Mouse (Mus musculus) stomach, embryonic 14.5 days (tissue): ENCODE measurements around the gene Vgll1. TPM values are rescaled to one million over a fixed set of nuclear protein-coding genes. Genes with fewer than 3 reads are reported as not detected.
A peak's percentile ranks its signal among the peaks of the same experiment; 100 is the strongest.

Source experiments
- ATAC-seq: fragments of 200-750 bp; cut with Nextera tagmentation; 2 replicates; pipeline ENCODE4 v1.8.0; 2017; ENCODE audit warnings: low read depth, moderate TSS enrichment; ENCODE audit not compliant: insufficient number of reproducible peaks, insufficient read depth, low FRiP score
- H3K27ac ChIP-seq: fragments of 300-500 bp; sonication (generic); 2 replicates; pipeline ENCODE4 v1.5.1; 2014; ENCODE audit warnings: mild to moderate bottlenecking, low read length, moderate library complexity, mixed read lengths
- H3K27me3 ChIP-seq: fragments of 300-500 bp; sonication (generic); 2 replicates; pipeline ENCODE4 v1.6.1; 2014; ENCODE audit warnings: low read length, control low read depth, mixed read lengths; ENCODE audit not compliant: control insufficient read depth, insufficient read depth
- H3K36me3 ChIP-seq: fragments of 300-500 bp; sonication (generic); 2 replicates; pipeline ENCODE4 v1.6.1; 2014; ENCODE audit warnings: mild to moderate bottlenecking, control low read depth, low read length, moderate library complexity, mixed read lengths; ENCODE audit not compliant: control insufficient read depth, insufficient read depth
- H3K4me1 ChIP-seq: fragments of 300-500 bp; sonication (generic); 2 replicates; pipeline ENCODE4 v1.6.1; 2014; ENCODE audit warnings: low read length, control low read depth, mixed read lengths; ENCODE audit not compliant: control insufficient read depth, insufficient read depth
- H3K4me2 ChIP-seq: fragments of 300-500 bp; sonication (generic); replicated peaks from 2 replicates; pipeline ENCODE4 v1.6.1; 2014; ENCODE audit warnings: low read depth, low read length, control low read depth
- H3K4me3 ChIP-seq: fragments of 300-500 bp; sonication (generic); 2 replicates; pipeline ENCODE4 v1.5.1; 2014; ENCODE audit warnings: low read depth, low read length, control low read depth
- H3K9ac ChIP-seq: fragments of 300-500 bp; sonication (generic); replicated peaks from 2 replicates; pipeline ENCODE4 v1.6.1; 2014; ENCODE audit warnings: low read depth, mild to moderate bottlenecking, control low read depth, low read length, moderate library complexity, mixed read lengths
- H3K9me3 ChIP-seq: fragments of 300-500 bp; sonication (generic); 2 replicates; pipeline ENCODE4 v1.6.1; 2016; ENCODE audit warnings: low read depth, low read length, control low read depth; ENCODE audit not compliant: control insufficient read depth
- WGBS: fragments of 180-500 bp; shearing (Covaris S2); extraction: QIAGEN DNeasy Blood & Tissue Kit; methylation state at CpG from one replicate; pipeline ENCODE4 v1.1.7; 2014; 5-methylcytosine and 5-hydroxymethylcytosine counted together
- polyA plus RNA-seq: library from polyadenylated mRNA; unstranded; fragments of >200 nt; fragmentation: Nextera tagmentation; extraction: Ambion mirVana; gene quantifications from 2 replicates; pipeline ENCODE4 v1.2.1, GENCODE M21; 2014

The Vgll1 gene
- polyA plus RNA-seq = not detected in 2 replicates

DNA sequence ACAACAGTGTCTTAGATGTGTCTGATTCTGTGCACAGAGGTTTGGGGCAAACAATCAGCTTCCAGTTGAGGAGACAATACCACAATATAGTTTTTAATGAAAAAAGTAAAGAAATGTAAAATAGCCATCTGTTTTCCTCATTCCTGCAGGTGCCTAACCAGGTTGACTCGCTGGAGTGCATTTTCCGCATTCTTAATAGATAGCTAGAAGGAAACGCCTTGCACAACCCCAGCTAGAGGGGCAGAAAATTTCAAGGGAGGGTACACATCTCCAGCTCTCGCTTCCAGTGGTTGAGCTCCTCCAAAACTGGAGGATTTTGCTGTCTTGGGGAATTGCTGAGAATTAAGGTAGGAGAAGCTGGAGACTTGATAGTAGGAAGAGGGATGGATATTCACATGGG, at the start of gene Vgll1:
Vgll1 (plus strand) TSS at position 301 of the 400 bp plus-strand sequence.
- WGBS = 80% methylated on average over 4 of the region's 4 CpGs
- H3K27ac ChIP-seq = no peak within 1 kb of the TSS
- no peak for ATAC-seq
- no peaks in the 10 kb centered on the region for H3K27me3 ChIP-seq
- H3K4me3 ChIP-seq = no peak within 1 kb of the TSS
- H3K9ac ChIP-seq = no peak within 1 kb of the TSS
- H3K9me3 ChIP-seq = no peaks in the 10 kb centered on the region
- H3K36me3 ChIP-seq = no peaks in the 10 kb centered on the region
- no peaks in the 10 kb centered on the region for H3K4me1 ChIP-seq
- no peak within 1 kb of the TSS for H3K4me2 ChIP-seq

DNA sequence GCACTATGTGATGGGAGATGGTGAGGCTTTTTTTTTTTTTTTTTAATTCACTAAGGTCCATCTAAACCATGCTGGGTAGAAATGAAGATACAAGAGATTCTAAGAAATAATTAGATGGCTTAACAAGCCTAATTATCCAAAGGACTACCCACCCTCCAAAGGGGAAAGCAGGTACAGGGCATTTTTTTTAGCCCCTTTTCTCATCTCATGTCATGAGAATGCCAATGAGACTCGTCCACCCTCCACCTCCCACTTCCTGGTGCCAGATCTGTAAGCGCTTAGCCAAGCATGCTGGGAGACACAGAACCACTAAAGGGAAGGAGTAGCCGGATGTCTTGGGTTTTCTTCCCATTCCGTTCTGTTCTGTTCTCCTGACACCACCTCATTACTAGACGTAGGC, 45.1 kb upstream of the Vgll1 start, which contains the start of gene Brs3:
Brs3 (plus strand) TSS at position 301 of the 400 bp plus-strand sequence.
- no peaks in the 10 kb centered on the region for H3K9me3 ChIP-seq
- H3K9ac ChIP-seq = no peak within 1 kb of the TSS
- H3K4me1 ChIP-seq = no peaks in the 10 kb centered on the region
- no peak within 1 kb of the TSS for H3K4me2 ChIP-seq
- ATAC-seq = no peak
- WGBS = 84% methylated on average over 5 of the region's 5 CpGs
- H3K4me3 ChIP-seq = no peak within 1 kb of the TSS
- H3K36me3 ChIP-seq = no peaks in the 10 kb centered on the region
- H3K27ac ChIP-seq = no peak within 1 kb of the TSS
- H3K27me3 ChIP-seq = no peaks in the 10 kb centered on the region

GRCm38 (mm10) chrX:57043869-57044268, 44.0 kb upstream of the Vgll1 start:
- Histone ChIP-seq H3K4me1 (no peaks in the 10 kb centered on the region), H3K27me3 (no peaks in the 10 kb centered on the region), H3K4me3 (no peak overlapping the region), H3K27ac (no peak overlapping the region), H3K36me3 (no peaks in the 10 kb centered on the region), H3K9me3 (no peaks in the 10 kb centered on the region), H3K4me2 (no peak overlapping the region), H3K9ac (no peak overlapping the region)
- ATAC-seq = no peak
- WGBS = 75% methylated on average over 6 of the region's 6 CpGs

DNA sequence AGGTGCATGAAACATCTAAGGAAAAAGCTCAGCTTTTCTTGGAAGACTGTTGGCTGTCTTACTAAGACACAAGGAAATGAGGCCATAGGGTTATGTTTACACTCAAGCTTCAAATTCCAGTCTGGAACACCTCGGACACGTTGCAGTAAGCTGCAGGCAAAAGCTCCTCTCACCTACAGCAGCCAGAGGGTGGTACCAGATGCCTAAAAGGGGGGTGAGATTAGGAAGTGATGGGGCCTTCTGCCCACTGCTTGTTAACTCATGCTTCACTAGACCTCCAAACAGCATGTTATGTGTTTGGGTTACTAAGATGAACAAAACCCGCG, 35.1 kb upstream of the Vgll1 start:
- no peaks in the 10 kb centered on the region for H3K27me3 ChIP-seq
- peak overlapping the region; percentile 34 for H3K4me2 ChIP-seq
- H3K4me3 ChIP-seq = peak overlapping the region; percentile 45
- no peaks in the 10 kb centered on the region for H3K4me1 ChIP-seq
- WGBS = 19% methylated on average over 4 of the region's 4 CpGs
- ATAC-seq = peak; percentile 72
- H3K36me3 ChIP-seq = 0 out of 2 replicates have a peak, but pooled peaks cover 1% of the 10 kb centered on the region
- no peaks in the 10 kb centered on the region for H3K9me3 ChIP-seq
- 0 out of 2 replicates have a peak overlapping the region, but pooled peaks have one; percentile 22 for H3K9ac ChIP-seq
- H3K27ac ChIP-seq = peak overlapping the region; percentile 93

DNA sequence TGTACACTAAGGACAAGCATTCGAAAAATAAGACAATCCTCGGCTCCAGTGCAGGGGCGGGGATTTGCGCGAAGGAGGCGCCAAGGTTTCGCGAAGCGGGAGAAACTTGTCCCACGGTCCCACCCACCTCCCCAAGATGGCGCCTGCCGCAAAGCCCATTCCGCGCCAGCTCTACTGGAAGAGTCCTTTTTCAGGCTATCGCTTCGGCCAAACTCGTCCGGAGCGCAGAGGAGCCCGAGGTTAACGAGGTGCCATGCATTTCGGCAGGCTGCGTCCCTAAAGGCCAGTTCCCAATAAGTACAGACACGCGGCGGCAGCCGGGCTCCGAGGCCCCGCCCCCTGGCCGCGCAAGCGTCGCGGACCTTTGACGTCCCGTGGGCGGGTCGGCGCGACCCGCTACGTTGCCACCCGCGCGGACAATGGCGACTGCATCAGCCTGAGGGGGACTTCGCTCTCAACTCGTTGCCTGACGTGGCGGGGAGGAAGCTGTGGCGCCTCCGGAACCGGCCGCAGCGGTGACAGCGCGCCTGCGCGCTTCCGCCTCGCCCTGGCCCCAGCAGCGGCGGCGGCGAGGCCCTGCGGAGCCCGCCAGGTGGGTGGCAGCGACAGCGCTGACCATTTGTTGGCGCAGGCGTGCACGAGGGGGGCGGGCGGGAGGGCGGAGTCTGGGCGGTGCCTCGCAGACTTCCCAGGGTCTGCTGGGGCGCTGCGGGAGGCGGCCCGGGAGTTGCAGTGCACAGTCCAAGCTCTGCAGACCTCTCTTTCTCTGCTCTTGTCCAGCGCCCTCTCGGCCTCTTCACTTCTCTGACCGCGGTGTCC, 34.5 kb upstream of the Vgll1 start, which contains the start of gene Htatsf1:
Htatsf1 (plus strand) TSS at position 410 of the 819 bp plus-strand sequence.
- H3K9ac ChIP-seq = peak within 1 kb of the TSS; percentile 63
- peak within 1 kb of the TSS; percentile 45 for H3K4me3 ChIP-seq
- no peaks in the 10 kb centered on the region for H3K27me3 ChIP-seq
- peak; percentile 95 for ATAC-seq
- WGBS = 25% methylated on average over 54 of the region's 85 CpGs
- peak within 1 kb of the TSS; percentile 93 for H3K27ac ChIP-seq
- no peaks in the 10 kb centered on the region for H3K9me3 ChIP-seq
- peak within 1 kb of the TSS; percentile 53 for H3K4me2 ChIP-seq
- H3K4me1 ChIP-seq = no peaks in the 10 kb centered on the region
- 0 out of 2 replicates have a peak, but pooled peaks cover 2% of the 10 kb centered on the region for H3K36me3 ChIP-seq

DNA sequence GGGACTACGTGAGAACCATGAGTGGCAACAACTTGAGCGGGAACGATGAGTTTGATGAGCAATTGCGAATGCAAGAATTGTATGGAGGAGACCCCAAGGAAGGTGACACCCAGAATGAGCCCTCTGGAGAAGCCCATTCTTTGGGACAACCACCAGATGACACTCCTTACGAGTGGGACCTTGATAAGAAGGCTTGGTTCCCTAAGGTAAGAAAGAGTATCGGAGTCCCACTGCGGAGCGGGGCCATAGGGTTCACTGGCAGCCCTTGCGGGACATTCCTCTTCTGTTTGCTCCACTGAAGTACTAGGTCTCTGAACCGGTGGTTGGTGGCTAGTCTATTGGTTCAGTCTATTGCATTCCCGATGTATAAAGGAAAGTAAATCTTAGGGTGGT, 33.9 kb upstream of the Vgll1 start:
- H3K4me1 ChIP-seq = no peaks in the 10 kb centered on the region
- no peak for ATAC-seq
- peak overlapping the region; percentile 45 for H3K4me3 ChIP-seq
- peak overlapping the region; percentile 53 for H3K4me2 ChIP-seq
- H3K9ac ChIP-seq = peak overlapping the region; percentile 63; the same call in 1 of the 2 replicates
- H3K36me3 ChIP-seq = 0 out of 2 replicates have a peak, but pooled peaks cover 2% of the 10 kb centered on the region
- H3K27me3 ChIP-seq = no peaks in the 10 kb centered on the region
- H3K27ac ChIP-seq = no peak overlapping the region
- WGBS = 24% methylated on average over 11 of the region's 11 CpGs
- no peaks in the 10 kb centered on the region for H3K9me3 ChIP-seq

DNA sequence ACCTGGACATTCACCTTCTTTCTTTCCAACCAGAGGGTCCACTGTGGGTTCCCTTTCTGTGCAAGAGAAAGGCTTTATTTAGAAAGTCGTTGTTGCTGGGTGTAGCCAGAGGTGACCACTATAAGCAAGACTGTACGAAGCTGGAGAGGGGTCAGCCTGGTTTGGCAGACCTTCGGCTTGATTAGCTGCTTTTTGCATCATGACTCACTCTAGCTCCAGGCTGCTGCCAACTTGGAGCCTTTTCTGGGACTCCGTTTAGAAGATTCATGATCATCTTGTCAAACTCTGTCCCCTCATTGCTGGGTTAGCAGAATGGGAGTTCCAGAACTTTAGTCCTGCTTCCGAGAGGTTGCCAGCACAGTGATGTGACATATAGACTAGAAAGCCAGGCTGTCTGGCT, 6.4 kb upstream of the Vgll1 start:
- ATAC-seq = no peak
- Histone ChIP-seq H3K4me3 (no peak overlapping the region), H3K4me1 (no peaks in the 10 kb centered on the region), H3K9me3 (no peaks in the 10 kb centered on the region), H3K4me2 (no peak overlapping the region), H3K36me3 (no peaks in the 10 kb centered on the region), H3K27me3 (no peaks in the 10 kb centered on the region), H3K9ac (no peak overlapping the region), H3K27ac (no peak overlapping the region)
- 66% methylated on average over 5 of the region's 5 CpGs for whole genome bisulfite sequencing

DNA sequence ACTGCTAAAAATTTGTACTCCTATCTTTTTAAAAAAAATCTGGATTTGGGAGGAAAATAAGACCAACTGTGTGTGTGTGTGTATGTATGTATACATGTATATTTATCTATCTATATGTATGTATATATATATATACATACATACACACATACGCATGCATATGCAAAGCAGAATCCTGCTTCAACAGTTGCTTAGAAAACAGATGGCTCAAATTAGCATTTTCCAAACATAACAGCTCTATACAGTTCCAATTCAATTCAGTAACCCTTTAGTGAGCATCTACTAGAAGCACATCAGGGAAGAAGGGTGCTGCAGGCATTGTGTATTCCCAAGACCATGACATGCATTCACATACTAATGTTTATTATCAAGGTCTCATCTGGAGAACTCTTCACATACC, 15.5 kb downstream of the Vgll1 start:
- WGBS = 86% methylated on average over 1 of the region's 1 CpGs
- no peak overlapping the region for H3K4me2 ChIP-seq
- no peaks in the 10 kb centered on the region for H3K4me1 ChIP-seq
- no peaks in the 10 kb centered on the region for H3K9me3 ChIP-seq
- H3K36me3 ChIP-seq = no peaks in the 10 kb centered on the region
- H3K27ac ChIP-seq = no peak overlapping the region
- H3K27me3 ChIP-seq = no peaks in the 10 kb centered on the region
- H3K4me3 ChIP-seq = no peak overlapping the region
- ATAC-seq = no peak
- no peak overlapping the region for H3K9ac ChIP-seq
